Mouse (Mus musculus) ovary, adult 18-20 months (tissue): ENCODE measurements around the gene Rnf216.

ENCODE experiments used
- DNase-seq: peaks from one replicate; pipeline ENCODE4 v3.0.0; 2022; ENCODE audit warnings: low spot score, mixed read lengths

Rnf216 gene

DNA sequence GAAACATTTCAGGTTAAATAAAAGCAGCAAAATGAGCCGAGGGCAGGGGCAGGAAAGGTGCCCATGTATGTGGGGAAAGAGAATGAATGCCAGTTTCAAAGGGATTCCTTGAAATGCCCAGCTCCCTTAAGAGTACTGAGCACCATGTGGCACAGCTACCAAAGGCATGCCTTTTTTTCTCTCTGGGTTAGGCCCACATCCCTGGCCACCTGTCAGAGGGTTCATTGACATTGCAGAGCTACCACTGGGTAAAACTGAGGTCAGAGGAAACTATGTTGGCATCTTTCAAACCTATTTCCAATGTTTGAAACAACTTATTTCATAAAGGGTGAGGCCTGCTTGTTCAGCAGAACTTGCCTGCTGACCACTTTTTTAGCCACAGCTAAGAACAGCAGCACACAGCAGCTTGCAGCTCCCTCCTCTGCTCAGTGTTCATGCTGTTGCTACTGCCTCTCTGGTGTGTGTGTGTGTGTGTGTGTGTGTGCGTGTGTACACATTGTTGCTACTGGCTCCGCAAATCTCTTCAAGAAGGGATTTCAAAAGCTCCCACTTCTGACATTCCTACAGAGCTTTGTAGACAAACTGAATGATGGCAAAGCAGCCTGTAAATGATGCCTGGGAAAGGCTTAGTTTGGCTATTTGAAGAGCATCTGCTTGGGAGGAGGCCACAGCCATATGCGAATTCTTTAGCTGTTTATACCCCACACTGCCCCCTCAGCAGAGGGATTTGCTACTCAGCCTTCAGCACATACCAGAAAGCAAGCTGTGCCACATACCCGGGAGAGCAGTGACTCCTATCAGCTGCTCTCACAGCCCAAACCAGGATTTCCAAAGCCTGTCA, 59.4 kb downstream of the Rnf216 start:
- no peak for DNase-seq

DNA sequence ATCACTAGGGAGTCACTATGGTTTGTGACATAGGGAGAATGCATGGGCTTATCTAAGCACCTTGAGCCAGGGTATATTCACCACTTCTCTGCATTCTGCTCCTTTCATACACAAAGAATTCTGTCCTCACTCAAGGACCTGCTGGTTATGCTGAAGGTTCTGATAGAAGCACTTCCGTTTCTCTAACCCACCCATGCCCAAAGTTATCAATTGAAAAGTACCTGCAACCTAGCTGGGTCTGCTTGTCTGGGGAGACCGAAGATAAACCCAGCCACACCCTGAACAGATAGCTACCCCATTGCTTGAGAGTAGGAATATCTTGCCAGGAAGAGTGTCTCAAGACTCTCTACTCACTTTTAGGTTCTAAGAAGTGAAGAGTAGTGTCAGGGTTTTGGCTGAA, 60.1 kb downstream of the Rnf216 start:
- DNase-seq = no peak

DNA sequence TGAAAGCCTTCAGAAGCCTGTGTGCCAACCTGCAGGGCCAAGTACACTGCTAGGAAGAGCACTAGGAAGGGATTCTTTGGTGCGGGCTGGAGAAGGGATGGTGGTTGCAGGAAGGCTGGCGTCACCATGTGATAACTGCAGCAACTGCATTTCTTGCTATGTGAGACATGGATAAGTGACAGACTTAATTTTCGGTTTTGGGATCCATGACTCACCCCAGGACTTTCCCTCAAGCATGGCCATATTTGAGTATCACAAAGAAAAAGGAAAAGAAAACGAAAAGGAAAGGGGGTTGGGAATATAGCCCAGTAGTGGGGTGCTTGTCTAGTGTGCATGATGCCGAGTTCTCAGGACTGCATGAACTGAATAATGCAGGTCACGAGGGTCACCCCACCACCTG, 60.9 kb downstream of the Rnf216 start:
- DNase-seq = no peak

GRCm38 (mm10) chr5:143050273-143050672, 62.5 kb downstream of the Rnf216 start:
- DNase-seq = no peak

- DNase-seq = no peak
Measured at GRCm38 (mm10) chr5:143049746-143050145, 63.0 kb downstream of the Rnf216 start.

DNA sequence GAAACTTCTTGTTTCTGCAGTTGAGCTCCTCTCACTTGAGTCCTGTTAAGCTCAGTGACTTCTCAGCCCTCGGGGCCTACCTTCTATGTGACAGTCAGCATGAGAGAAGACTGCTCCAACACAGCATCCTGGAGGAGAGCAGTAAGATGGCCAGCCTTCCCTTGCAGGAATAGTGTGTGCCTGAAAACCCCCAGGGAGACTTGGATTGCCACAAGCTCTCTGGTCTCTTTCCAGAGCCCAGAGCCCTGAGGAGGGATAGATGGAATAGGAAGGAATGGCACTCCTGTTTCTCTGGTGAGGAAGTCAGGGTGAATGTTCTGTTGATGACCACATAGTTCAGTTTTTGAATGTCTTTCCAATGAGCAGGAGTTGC, 63.8 kb downstream of the Rnf216 start:
- no peak for DNase-seq

GRCm38 (mm10) chr5:143048232-143049012, 64.4 kb downstream of the Rnf216 start:
- DNase-seq = no peak

- DNase-seq = no peak
Measured at GRCm38 (mm10) chr5:143047586-143047985, 65.2 kb downstream of the Rnf216 start.

DNA sequence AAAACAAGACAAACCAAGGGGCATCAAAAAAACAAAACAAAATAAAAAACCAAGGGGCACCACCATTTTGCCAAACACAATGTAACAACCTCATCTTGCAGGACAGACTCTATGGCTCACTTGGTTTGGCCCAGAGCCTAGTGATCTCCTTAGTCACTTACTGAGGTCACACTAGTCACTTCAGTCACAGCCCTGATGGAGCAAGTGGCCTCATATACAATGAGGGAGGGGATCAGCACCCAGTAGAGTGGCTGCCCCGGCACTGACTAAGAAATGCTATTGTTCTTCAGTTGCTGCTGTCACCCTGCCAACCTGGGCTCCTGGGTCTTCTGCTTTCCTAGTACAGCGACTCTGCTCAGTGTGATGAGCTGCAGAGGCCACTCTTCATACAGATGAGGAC, 68.9 kb downstream of the Rnf216 start:
- no peak for DNase-seq

- DNase-seq = no peak
Measured at GRCm38 (mm10) chr5:143043285-143043684, 69.5 kb downstream of the Rnf216 start.

DNA sequence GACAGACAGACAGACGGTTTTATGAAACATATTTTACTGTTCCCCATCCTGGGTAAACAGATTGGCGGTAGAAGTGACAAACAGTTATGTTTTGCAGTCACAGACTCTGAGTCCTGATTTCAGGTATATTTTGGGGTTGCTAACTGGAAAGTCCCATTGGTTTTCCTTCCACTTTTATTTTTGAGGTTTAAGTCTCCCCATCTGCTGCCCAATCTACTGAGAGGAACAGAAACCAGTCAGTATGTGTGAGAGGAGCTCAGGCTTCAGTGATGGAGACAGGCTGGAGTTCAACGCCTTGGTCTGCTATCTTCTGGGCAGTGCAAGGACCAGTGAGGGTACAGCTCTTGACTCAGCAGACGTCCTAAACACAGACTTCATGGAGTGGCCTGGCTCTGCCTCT, 74.0 kb downstream of the Rnf216 start:
- DNase-seq = no peak

DNA sequence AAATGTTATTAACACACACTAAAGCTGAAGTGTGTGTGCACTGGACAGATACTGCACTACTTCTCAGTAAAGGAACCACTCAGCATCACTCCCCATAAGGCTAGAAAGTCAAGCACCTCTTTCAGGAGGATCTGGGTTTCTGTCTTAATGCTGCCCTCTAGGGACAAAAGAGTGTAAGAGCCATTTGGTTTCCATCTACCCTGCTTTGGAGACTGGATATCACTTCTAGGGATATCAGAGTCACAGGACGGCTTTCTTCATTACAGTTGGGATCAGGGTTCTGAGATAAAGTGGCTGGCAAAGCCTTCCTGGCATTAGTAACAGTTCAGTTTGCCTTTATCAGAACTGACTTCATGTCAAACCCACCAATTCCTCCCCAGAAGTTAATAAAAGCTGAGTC, 75.6 kb downstream of the Rnf216 start:
- no peak for DNase-seq

DNA sequence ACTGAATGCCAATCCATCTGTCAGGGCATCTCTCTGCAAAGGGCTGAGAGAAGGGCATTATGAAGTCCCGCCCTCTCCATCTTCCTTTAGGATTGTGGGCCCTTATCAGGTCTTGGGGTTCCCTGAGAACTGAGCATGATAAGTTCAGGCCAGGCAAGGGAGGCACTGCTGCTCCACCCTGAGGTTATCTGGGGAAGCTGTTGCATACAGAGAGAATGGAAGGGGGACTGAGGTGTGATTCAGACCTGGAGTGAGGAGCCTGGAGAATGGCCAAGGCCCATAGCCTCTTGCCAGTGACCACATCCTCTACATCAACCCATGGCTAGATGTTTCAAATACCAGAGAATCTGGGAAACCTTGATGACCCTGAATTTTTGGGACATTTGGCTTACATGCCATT, 76.7 kb downstream of the Rnf216 start:
- DNase-seq = no peak

GRCm38 (mm10) chr5:143035271-143035670, 77.5 kb downstream of the Rnf216 start:
- no peak for DNase-seq

DNA sequence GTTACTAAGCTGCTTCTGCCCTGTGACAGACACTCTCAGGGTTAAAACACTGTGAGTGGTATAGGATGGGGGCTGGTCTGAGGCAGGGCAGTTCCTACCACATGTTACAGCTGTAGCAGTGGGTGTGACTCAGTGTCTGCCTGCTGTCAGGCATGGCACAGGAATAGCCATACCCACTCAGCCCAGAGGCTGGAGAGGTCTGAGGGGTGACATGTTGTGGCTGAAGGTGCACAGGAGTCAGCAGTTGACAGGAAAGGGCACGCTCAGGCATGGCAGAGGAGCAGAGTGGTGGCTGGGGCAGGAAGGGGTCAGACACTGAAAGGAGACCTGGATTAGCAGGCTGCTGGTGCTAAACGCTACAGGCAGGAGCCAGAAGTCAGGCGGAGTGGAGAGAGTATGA, 78.7 kb downstream of the Rnf216 start:
- no peak for DNase-seq

- DNase-seq = no peak
Measured at GRCm38 (mm10) chr5:143033277-143033676, 79.5 kb downstream of the Rnf216 start.

GRCm38 (mm10) chr5:143032639-143033146, 80.1 kb downstream of the Rnf216 start:
- DNase-seq = no peak

DNA sequence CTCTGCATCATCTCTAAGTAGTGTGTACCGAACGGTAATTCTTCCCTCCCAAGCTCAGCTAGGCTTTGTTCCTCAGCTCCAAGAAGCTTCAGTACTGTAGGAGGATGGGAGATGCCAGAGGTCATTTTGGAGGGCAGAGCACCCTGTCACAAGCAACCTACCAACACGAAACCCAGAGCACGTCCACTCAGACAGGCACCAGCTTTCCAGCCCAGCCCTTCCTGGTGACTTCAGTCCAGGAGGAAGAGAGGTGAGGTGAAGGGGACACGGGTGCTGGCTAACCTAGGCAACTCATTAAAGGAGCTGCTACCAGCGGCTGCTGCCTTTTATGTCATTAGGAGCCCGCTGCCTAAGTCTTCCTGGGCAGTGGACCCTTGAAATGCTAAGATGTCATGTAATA, 81.1 kb downstream of the Rnf216 start:
- DNase-seq = no peak

- no peak for DNase-seq
Measured at GRCm38 (mm10) chr5:143031193-143031592, 81.6 kb downstream of the Rnf216 start.

- no peak for DNase-seq
Measured at GRCm38 (mm10) chr5:143023887-143024286, 88.9 kb downstream of the Rnf216 start.

DNA sequence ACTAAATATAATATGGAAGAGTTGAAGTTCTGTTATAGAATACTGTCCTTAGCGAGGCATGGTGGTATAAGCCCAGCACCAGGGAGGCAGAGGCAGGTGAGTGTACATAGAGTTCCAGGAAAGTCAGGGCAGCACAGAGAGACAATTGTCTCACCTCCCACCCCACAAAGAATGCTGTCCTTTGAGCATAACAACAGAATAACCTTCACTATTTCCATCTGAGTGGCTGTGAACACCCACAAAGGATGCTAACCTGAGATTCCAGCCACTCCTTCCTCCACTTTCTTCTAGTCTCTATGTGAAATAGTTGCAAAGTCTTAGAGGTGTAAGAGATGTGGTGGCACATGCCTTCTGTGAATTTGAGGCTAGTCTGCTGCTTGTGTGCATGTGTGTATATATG, 89.8 kb downstream of the Rnf216 start:
- DNase-seq = no peak

GRCm38 (mm10) chr5:143017401-143017800, 95.4 kb downstream of the Rnf216 start:
- DNase-seq = no peak

DNA sequence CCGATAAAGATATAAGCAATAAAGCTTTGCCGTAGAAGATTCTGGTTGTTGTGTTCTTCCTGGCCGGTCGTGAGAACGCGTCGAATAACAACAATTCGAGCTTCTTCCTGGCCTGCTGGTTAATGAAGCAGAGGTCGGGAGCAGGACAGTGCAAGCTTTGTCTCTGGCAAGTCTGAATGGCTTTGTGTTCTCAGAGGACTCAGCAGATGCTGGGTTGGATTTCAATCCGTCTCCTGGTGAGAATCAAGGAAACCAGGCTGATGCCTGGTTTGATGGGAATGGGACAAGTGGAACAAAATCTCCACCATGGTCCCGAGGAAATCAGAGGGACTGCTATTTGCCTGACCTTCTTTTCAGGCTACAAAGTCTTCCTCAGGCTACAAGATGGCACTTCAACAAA, 103.4 kb downstream of the Rnf216 start:
- no peak for DNase-seq
